Mouse (Mus musculus) midbrain, embryonic 15.5 days (tissue): ENCODE data around the gene Stx8. TPM values are rescaled to one million over a fixed set of nuclear protein-coding genes. Genes with fewer than 3 reads are reported as not detected.

ENCODE experiments used
- ATAC-seq: fragments of 200-750 bp; cut with Nextera tagmentation; replicated peaks from 2 replicates; pipeline ENCODE4 v1.8.0; 2017; ENCODE audit warnings: moderate TSS enrichment
- H3K27ac ChIP-seq: fragments of 300-500 bp; sonication (generic); 2 replicates; pipeline ENCODE4 v1.5.1; 2015; ENCODE audit warnings: mild to moderate bottlenecking, inconsistent platforms
- H3K27me3 ChIP-seq: fragments of 300-500 bp; sonication (generic); replicated peaks from 2 replicates; pipeline ENCODE4 v1.6.1; 2015; ENCODE audit warnings: inconsistent platforms
- H3K36me3 ChIP-seq: fragments of 300-500 bp; sonication (generic); replicated peaks from 2 replicates; pipeline ENCODE4 v1.6.1; 2015; ENCODE audit warnings: inconsistent platforms
- H3K4me1 ChIP-seq: fragments of 300-500 bp; sonication (generic); 2 replicates; pipeline ENCODE4 v1.6.1; 2015; ENCODE audit warnings: inconsistent platforms
- H3K4me2 ChIP-seq: fragments of 300-500 bp; sonication (generic); 2 replicates; pipeline ENCODE4 v1.6.1; 2015; ENCODE audit warnings: inconsistent platforms, mild to moderate bottlenecking, moderate library complexity
- H3K4me3 ChIP-seq: fragments of 300-500 bp; sonication (generic); 2 replicates; pipeline ENCODE4 v1.5.1; 2015; ENCODE audit warnings: mild to moderate bottlenecking, inconsistent platforms
- H3K9ac ChIP-seq: fragments of 300-500 bp; sonication (generic); 2 replicates; pipeline ENCODE4 v1.6.1; 2015; ENCODE audit warnings: mild to moderate bottlenecking, inconsistent platforms
- H3K9me3 ChIP-seq: fragments of 300-500 bp; sonication (generic); 2 replicates; pipeline ENCODE4 v1.6.1; 2016; ENCODE audit warnings: inconsistent platforms
- WGBS: fragments of 180-500 bp; shearing (Covaris S2); methylation state at CpG from one replicate; pipeline ENCODE4 v1.1.7; 2015; ENCODE audit warnings: mixed read lengths; 5-methylcytosine and 5-hydroxymethylcytosine counted together
- polyA plus RNA-seq: library from polyadenylated mRNA; unstranded; fragments of >200 nt; fragmentation: Nextera tagmentation; extraction: Ambion mirVana; gene quantifications from 2 replicates; pipeline ENCODE4 v1.2.1, GENCODE M21; 2015

Stx8 gene
- polyA plus RNA-seq, 1 experiment from 2014 or later: 60.8 TPM

DNA sequence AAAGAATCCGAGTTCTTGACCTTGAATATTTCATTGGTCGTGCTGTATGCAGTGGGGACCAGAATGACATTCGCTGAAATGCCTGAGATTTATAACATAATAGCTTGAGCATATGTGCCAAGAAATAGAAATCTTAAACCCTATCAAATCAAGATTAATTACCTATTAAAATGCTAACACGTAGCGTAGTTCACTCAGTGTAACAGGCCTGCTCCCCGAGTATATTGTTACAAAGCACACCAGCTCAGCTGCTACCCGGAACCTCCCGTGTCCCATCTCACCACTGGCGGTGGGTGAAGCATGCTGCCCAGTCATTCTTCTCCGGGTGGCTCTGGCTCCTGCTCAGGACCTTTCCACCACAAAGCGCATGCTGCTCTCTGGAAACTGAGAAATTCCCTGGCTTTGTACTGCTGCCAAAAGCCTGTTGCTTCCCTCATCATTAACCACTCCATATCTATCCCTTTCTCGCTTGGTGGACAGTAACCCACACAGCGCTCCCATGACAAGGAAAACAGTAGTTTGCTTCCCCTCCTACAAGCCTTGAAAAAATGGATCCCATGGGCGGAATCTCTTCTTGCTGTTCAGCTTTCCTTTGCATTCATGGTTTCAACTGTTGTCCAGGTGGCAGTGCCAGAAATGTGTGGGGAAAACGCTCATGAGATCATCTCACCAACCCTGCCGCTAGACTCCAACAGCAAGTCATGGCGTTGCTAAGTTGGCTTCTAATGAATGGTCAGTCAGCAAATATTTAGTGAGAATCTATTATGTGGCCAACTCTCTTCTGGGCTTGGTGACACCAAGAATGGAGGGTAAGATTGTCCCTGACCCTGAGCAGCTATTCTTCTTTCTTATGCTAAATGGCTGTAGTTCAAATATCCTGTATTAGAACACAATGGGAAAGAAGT, 83.5 kb downstream of the Stx8 start:
- H3K9ac ChIP-seq: no peak overlapping the region
- no peaks in the 10 kb centered on the region for H3K27me3 ChIP-seq
- H3K4me3 ChIP-seq: no peak overlapping the region
- no peak overlapping the region for H3K27ac ChIP-seq
- no peak overlapping the region for H3K4me2 ChIP-seq
- no peak for ATAC-seq
- H3K4me1 ChIP-seq: 0 out of 2 replicates have a peak, but pooled peaks cover 4% of the 10 kb centered on the region
- no peaks in the 10 kb centered on the region for H3K9me3 ChIP-seq
- WGBS: 78% methylated on average over 17 of the region's 17 CpGs
- H3K36me3 ChIP-seq: no peaks in the 10 kb centered on the region

DNA sequence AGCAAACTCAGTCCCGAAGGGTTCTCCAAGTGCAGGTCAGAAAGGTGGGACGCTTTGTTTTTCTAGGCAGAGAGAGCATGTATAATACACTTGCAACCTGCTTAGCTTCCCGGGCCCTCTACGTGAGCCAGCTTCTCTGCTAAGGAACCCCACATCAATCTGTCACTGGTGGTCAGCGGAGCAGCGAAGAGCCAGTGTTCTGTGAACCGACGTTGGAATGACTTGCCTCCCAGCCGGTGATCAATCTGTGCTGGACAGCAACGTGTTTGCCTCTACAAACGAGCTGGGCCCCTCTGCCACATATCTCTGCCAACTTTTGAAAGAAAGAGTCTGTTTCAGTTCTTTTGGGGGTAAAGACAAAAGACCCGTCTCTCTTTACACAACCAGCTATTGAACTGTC, 84.7 kb downstream of the Stx8 start:
- H3K4me3 ChIP-seq: no peak overlapping the region
- ATAC-seq: no peak
- no peak overlapping the region for H3K4me2 ChIP-seq
- WGBS: 51% methylated on average over 12 of the region's 12 CpGs
- H3K9me3 ChIP-seq: no peaks in the 10 kb centered on the region
- H3K9ac ChIP-seq: no peak overlapping the region
- no peaks in the 10 kb centered on the region for H3K27me3 ChIP-seq
- H3K36me3 ChIP-seq: no peaks in the 10 kb centered on the region
- H3K27ac ChIP-seq: no peak overlapping the region
- 0 out of 2 replicates have a peak, but pooled peaks cover 4% of the 10 kb centered on the region for H3K4me1 ChIP-seq

DNA sequence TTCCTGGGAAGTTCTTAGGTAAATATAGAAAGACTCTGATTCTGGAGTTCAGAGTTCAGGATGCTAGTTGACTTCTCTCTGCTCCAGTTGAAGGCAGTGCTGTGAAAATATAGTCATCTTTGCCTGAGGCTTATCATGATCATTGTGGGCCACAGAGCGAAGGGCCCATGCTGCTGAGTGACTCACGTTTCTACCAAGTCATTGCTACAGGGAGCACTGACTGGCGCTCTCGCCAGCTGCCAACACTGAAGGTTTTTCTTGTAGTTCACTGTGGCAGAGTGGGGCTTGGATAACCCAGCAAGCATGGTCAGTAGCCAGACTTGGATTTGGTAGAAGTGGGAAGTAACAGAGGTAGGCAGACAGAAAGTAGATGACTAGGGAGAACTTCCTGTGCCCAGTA, 85.3 kb downstream of the Stx8 start:
- Histone ChIP-seq H3K9me3 (no peaks in the 10 kb centered on the region), H3K4me2 (no peak overlapping the region), H3K27me3 (no peaks in the 10 kb centered on the region), H3K27ac (no peak overlapping the region), H3K4me1 (0 out of 2 replicates have a peak, but pooled peaks cover 4% of the 10 kb centered on the region), H3K36me3 (no peaks in the 10 kb centered on the region), H3K9ac (no peak overlapping the region), H3K4me3 (no peak overlapping the region)
- WGBS: 88% methylated on average over 4 of the region's 4 CpGs
- ATAC-seq: no peak

DNA sequence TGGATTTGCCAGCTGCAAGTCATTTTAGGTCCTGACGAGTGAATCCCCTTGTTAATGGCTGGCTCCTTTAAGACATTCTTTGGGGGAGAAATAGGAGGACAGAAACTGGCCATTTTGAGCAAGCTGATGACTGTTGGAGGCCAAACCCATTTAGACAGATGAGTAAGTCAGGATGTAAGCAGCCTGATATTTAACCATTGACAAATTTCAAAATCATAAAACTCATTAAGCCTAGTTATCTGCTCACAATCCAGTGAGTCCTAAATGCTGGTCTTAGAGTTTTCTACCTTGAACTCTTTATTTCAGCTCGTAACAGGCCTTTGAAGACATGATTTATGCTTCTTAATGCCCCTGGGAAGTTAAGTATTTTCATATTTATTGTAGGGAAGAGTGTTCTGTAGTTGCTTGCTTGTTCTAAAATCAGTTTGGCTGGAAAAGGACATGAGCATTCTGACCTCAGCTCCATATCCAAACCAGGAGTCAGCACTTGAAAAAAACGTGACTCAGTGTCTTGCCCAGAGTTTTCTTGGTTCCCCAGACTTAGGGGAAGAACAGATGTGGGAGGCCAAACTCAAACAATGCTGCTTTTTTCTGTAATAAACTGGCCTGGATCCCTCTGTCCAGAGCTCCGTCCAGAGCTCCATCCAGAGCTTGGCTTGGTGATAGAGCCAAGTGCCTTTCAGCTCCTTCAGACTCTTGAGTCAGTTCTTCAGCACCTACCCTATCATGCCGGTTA, 92.6 kb downstream of the Stx8 start:
- H3K27ac ChIP-seq: no peak overlapping the region
- WGBS: 77% methylated on average over 5 of the region's 5 CpGs
- H3K4me1 ChIP-seq: no peaks in the 10 kb centered on the region
- H3K4me3 ChIP-seq: no peak overlapping the region
- H3K36me3 ChIP-seq: no peaks in the 10 kb centered on the region
- no peaks in the 10 kb centered on the region for H3K27me3 ChIP-seq
- H3K4me2 ChIP-seq: no peak overlapping the region
- H3K9ac ChIP-seq: no peak overlapping the region
- H3K9me3 ChIP-seq: no peaks in the 10 kb centered on the region
- ATAC-seq: no peak

DNA sequence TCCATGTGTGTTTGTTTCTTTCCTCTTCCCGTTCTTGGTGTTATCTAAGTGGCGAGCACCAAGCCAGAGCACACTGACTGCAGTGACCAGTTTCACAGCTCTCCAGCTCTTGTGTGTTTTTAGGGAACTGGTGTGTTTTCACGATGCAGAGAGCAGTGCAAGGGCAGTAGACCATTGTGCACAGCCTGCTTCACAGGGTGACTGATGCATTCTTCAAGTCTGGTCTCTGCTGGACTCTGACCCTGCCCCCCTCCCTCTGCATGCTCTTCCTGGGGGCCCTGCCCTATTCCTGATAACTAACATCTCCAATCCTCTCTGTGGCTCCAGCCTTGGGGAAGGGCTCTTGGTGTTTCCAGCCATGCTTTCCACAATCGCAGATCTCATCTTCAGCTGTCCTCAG, 94.7 kb downstream of the Stx8 start:
- H3K27ac ChIP-seq: no peak overlapping the region
- H3K27me3 ChIP-seq: no peaks in the 10 kb centered on the region
- H3K4me1 ChIP-seq: no peaks in the 10 kb centered on the region
- ATAC-seq: no peak
- no peaks in the 10 kb centered on the region for H3K9me3 ChIP-seq
- no peak overlapping the region for H3K9ac ChIP-seq
- no peak overlapping the region for H3K4me3 ChIP-seq
- H3K36me3 ChIP-seq: no peaks in the 10 kb centered on the region
- H3K4me2 ChIP-seq: no peak overlapping the region
- 77% methylated on average over 4 of the region's 4 CpGs for WGBS

DNA sequence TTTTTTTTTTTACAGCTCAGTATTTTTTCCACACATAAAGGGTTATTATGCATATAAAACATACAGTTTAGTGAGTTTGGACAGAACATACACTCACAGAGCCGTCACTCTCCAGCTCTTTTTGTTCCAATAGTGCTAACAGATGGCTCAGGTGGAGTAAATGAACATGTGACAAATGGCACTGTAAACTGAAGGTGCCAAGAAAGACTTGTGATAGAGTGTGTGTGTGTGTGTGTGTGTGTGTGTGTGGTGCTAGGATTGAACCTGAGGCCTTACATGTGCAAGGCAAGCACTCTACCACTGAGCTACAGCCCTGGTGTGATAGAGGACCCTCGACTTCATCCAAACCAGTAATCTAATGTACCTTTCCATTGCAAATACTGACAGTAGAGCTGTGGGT, 96.1 kb downstream of the Stx8 start:
- Histone ChIP-seq H3K9ac (no peak overlapping the region), H3K4me3 (no peak overlapping the region), H3K4me2 (no peak overlapping the region), H3K36me3 (no peaks in the 10 kb centered on the region), H3K27me3 (no peaks in the 10 kb centered on the region), H3K9me3 (no peaks in the 10 kb centered on the region), H3K4me1 (no peaks in the 10 kb centered on the region), H3K27ac (no peak overlapping the region)
- no peak for ATAC-seq
- WGBS: 91% methylated on average over 2 of the region's 2 CpGs

DNA sequence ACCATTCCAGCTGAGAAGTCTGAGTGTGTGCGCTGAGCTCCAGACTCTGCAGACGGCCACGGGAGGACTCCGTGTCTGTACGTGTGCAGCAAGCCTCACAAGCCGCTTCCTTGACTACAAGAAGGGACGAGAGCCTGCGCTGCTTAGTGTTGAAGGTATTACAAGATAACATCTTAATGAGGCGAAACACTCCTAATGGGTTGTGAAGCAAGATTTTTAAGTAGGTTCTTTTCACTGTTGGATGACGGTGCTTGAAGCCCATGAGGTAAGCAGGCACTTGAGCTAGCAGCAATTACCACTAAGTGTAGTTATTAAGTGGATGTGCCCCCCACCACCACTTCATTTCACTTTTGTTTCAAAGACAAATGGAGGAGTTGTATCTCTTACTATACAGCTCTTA, 101.8 kb downstream of the Stx8 start:
- Histone ChIP-seq H3K27ac (no peak overlapping the region), H3K9me3 (no peaks in the 10 kb centered on the region), H3K9ac (no peak overlapping the region), H3K4me2 (no peak overlapping the region), H3K27me3 (no peaks in the 10 kb centered on the region), H3K4me3 (no peak overlapping the region), H3K36me3 (no peaks in the 10 kb centered on the region), H3K4me1 (no peaks in the 10 kb centered on the region)
- ATAC-seq: no peak
- WGBS: 82% methylated on average over 10 of the region's 10 CpGs

DNA sequence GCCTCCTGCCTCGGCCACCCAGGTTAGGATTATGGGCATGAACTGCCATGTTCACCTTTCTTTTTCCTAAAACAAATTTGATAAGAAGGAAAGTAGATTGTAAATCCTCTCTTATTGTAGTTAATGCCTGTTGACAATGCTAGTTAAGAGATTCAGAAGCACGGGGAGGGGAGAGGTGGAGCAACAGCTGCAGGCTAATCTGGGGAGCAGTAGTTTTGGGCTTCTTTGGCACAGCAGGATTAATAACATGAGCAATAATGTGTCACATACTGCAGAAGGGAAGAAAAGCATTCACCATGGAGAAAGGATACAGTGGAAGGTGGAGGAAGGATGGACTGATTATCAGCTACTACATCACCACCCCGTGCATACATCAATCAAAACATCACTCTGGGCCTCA, 104.1 kb downstream of the Stx8 start:
- no peak overlapping the region for H3K27ac ChIP-seq
- H3K9ac ChIP-seq: no peak overlapping the region
- no peak for ATAC-seq
- no peaks in the 10 kb centered on the region for H3K4me1 ChIP-seq
- no peak overlapping the region for H3K4me3 ChIP-seq
- no peaks in the 10 kb centered on the region for H3K27me3 ChIP-seq
- no peak overlapping the region for H3K4me2 ChIP-seq
- no peaks in the 10 kb centered on the region for H3K36me3 ChIP-seq
- no peaks in the 10 kb centered on the region for H3K9me3 ChIP-seq
- WGBS: 54% methylated on average over 3 of the region's 3 CpGs

DNA sequence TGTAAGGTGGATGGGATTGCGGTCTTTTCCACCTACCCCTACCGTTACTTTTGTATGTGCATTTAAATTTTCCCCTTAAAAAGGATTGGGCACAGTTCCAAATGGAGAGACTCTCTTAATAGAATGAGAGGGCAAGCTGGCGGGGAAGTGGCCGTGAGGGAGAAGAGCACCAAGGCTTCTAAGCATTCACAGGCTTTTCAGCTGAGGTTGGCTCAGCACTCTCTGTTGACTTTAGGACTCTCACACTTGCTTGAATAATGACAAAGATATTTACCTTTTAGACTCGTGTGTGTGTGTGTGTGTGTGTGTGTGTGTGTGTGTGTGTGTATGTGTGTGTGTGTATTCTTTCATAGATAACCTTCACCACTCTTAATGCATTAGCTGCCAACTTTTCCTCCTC, 105.8 kb downstream of the Stx8 start:
- ATAC-seq: no peak
- Histone ChIP-seq H3K9ac (no peak overlapping the region), H3K4me3 (no peak overlapping the region), H3K4me2 (no peak overlapping the region), H3K4me1 (no peaks in the 10 kb centered on the region), H3K9me3 (no peaks in the 10 kb centered on the region), H3K36me3 (no peaks in the 10 kb centered on the region), H3K27me3 (no peaks in the 10 kb centered on the region), H3K27ac (no peak overlapping the region)
- WGBS: 41% methylated on average over 5 of the region's 5 CpGs

DNA sequence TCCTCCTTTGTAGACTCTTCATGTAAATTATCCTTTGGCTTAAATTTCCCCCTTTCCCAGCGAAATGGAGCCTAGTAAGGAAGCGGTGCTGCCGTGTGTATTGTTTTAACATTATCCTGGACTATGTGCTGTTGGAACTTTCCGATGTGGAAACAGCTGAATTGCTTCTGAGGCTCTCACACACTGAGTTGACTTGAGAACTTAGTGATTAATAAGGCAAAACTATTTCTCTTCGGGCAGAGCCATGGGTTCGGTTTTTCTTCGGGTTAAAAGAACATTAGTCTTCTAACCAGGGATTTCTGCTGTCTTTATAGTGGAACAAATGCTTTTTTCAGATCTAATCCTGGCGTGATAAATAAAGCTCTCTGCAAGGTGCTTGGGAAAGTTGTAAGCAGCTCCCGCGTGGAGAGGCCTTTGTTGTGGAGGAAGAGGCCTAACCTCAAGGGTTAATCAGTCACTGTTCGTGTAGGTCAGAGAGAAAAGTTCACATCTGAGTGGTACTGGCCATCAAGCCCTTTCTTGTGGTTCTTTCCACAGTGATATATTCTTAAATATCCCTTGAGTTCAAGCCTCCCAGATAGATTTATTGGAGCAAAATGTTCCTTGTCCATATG, 106.7 kb downstream of the Stx8 start:
- ATAC-seq: no peak
- Histone ChIP-seq H3K36me3 (no peaks in the 10 kb centered on the region), H3K4me3 (no peak overlapping the region), H3K4me2 (no peak overlapping the region), H3K4me1 (no peaks in the 10 kb centered on the region), H3K9me3 (no peaks in the 10 kb centered on the region), H3K27me3 (no peaks in the 10 kb centered on the region), H3K9ac (no peak overlapping the region), H3K27ac (no peak overlapping the region)
- WGBS: 38% methylated on average over 11 of the region's 11 CpGs

DNA sequence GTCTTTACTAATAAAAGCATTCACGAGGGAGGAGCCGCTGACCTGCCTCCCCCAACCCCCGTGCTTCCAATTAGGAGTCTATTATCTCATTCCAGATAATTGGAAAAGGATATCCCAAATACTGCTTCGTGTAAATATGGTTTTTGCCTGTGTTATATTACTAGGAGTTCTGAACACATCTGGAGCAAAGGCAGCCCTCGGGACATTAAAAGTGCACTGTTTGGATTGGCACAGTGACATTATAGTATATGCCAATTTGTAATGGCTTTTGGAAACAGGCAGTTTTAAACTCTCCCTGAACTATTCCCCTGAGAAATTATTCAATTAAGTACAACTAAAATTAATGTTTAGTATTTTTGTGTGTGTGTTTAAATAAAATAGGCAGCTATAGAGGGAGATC, 108.7 kb downstream of the Stx8 start:
- no peak overlapping the region for H3K4me2 ChIP-seq
- no peaks in the 10 kb centered on the region for H3K9me3 ChIP-seq
- H3K4me3 ChIP-seq: no peak overlapping the region
- H3K36me3 ChIP-seq: no peaks in the 10 kb centered on the region
- ATAC-seq: no peak
- no peak overlapping the region for H3K27ac ChIP-seq
- H3K4me1 ChIP-seq: no peaks in the 10 kb centered on the region
- WGBS: 66% methylated on average over 5 of the region's 5 CpGs
- no peaks in the 10 kb centered on the region for H3K27me3 ChIP-seq
- no peak overlapping the region for H3K9ac ChIP-seq

DNA sequence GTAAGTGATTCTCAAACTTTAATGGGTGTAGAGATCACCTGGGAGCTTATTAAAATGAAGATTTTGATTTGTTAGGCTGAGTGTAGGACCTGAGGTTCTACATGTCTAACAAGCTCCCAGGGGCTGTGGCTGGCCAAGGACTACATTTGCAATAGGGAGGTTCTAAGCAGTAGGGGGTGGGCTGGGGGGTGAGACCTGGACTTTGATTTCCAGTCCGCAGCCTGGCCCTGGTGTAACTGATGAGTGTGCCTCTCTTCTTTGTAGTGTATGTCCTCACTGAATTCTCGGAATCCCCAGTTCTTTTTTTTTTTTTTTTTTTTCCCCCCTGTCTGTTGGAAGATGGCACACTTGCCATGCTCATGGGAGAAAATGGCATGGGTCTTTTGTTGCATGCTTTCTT, 109.3 kb downstream of the Stx8 start:
- Histone ChIP-seq H3K9ac (no peak overlapping the region), H3K36me3 (no peaks in the 10 kb centered on the region), H3K4me3 (no peak overlapping the region), H3K4me1 (no peaks in the 10 kb centered on the region), H3K9me3 (no peaks in the 10 kb centered on the region), H3K27ac (no peak overlapping the region), H3K4me2 (no peak overlapping the region), H3K27me3 (no peaks in the 10 kb centered on the region)
- ATAC-seq: no peak
- WGBS: 74% methylated on average over 2 of the region's 2 CpGs
